Mouse (Mus musculus): ENCODE data around the gene Ffar2.
"Not testable (repeated sequence)": the region's sequence is repeated elsewhere in the genome, so short reads cannot be mapped to it uniquely, and the experiment has no call there.

Gene Ffar2

GRCm38 (mm10) chr7:30823675-30824074, at the start of gene Ffar2:
Ffar2 (minus strand) TSS chr7:30823775.
- ATAC-seq (ENCODE audit: low TSS enrichment): no peak

- ATAC-seq (ENCODE audit: low TSS enrichment): peak; percentile 62; the same call in 1 of the 2 replicates
Observed at GRCm38 (mm10) chr7:30873083-30873482, 49.5 kb upstream of the Ffar2 start.

DNA sequence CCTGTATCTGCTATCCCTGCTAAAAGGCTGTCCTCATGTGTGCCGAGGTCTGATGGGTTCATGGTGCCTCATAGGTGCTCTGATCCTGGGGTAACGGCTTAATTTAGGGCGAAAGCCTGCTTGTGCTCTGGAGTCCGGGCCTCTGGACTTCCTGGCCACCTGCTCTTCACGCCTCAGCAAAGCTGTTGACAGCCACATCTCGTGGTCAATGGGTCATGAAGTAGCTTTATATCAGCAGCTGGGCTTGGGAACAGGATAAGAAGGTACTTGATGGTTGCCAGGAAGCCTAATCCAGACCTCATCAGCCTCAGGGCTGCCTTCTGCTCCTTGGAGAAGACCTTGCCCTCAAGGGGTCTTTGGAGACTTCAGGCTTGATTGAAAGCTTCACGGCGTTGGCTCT, 39.8 kb upstream of the Ffar2 start:
- no peak for ATAC-seq (ENCODE audit: low TSS enrichment)

- no peak for ATAC-seq (ENCODE audit: low TSS enrichment)
Observed at GRCm38 (mm10) chr7:30861464-30861863, 37.9 kb upstream of the Ffar2 start, which contains the start of gene Ffar1. Ffar1 (minus strand) TSS chr7:30861564.

DNA sequence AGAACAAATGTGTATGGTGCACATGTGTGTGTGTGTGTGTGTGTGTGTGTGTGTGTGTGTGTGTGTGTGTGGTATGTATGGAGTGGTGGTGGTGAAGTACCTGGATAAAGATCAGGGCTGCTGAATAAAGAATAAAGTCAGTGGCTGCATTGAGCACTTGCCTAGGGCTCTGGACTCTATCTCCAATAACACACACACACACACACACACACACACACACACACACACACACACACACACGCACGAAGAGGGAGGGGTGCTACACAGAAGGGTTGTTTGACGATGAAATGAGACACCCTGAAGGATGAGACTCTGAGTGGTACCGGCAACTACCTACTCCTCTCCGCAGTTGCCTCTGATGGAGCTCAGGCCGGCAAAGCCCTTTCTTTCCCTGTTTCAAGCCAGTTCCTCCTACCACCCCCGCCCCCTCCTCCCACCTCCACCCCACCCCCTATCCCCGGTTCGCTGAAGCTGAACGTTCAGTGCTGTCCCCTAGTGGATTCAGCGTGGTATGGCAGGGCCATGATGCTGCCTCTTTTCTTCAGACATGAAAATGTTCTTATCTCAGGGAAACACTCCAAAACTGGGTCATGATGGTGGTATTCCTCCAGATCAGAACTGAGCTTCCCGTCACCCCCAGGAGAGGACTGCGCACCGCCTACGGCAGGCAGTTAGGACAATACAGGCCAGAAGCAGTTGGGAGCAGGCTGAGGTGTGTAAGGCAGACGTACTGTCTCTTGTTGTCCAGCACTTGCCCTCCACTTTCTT, 36.2 kb upstream of the Ffar2 start:
- ATAC-seq (ENCODE audit: low TSS enrichment): peak; percentile 44; the same call in 1 of the 2 replicates

- ATAC-seq (ENCODE audit: low TSS enrichment): peak; percentile 78; the same call in 1 of the 2 replicates
Observed at GRCm38 (mm10) chr7:30859290-30859634, 35.7 kb upstream of the Ffar2 start.

- no peak for ATAC-seq (ENCODE audit: low TSS enrichment)
Observed at GRCm38 (mm10) chr7:30857746-30858145, 34.2 kb upstream of the Ffar2 start.

DNA sequence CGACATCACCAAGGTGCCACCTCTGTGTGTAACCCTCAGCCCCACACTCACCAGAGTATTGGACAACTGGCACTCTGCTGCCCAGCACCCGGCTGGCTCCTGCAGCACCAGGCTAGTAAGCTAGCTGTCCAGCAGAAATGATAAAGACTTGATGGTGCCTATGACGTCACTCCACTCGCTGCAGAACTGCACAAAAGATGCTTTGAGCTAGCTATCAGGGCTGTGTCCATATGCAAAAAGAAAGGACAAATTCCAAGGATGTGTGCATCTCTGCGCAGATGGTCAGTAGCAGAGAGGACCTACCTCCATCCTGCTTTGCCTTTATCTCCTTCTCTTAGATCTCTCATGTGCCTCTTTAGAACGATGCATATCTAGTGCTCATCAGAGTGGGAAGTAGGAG, 32.5 kb upstream of the Ffar2 start, which contains the start of gene Ffar3:
TSS of gene Ffar3 (minus strand) at position 101 of the 400 bp plus-strand sequence.
- no peak for ATAC-seq (ENCODE audit: low TSS enrichment)

DNA sequence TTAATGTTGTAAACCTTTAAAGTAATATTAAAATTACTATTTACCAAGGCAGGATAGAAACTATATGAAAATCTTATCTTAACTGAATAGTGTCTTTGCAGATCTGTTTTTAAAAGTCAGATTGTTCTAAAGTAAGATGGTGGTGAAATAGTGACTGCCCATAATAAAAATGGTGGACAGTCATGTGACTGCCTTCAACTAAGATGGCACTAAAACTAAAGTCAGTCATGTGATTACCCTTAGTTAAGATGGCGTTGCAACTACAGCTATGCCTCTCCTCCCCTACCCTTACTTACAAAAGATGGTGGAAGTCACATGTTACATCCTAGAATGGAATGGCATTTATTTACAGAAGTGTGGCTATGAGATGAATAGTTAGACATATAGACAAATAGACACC, 27.8 kb upstream of the Ffar2 start:
- ATAC-seq (ENCODE audit: low TSS enrichment): no peak

- ATAC-seq (ENCODE audit: low TSS enrichment): no peak
Observed at GRCm38 (mm10) chr7:30847934-30848333, 24.4 kb upstream of the Ffar2 start.

GRCm38 (mm10) chr7:30847386-30847785, 23.8 kb upstream of the Ffar2 start:
- no peak for ATAC-seq (ENCODE audit: low TSS enrichment)

DNA sequence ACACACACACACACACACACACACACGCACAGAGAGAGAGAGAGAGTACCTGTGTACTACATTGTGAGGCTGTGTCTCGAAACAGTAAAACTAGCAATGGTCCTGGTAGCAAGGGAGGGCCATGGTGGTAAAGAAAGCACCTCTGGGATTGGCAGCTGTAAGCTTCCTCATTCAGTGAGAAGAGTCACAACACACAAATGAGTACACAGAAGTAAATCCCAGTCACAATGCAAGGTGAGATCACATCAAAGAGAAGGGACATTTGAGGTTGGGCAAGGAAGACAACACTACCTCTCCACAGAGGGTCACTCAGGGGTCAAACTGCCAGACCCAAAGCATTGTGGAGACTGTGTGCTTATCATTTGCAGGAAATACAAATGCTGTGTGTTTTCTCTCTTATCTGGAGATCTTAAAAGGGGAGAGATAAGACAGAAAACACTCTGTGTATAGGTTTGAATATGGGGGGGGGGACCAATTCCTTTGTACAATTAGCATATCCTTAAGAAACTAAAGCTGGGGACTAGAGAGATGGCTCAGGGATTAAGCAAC, 23.0 kb upstream of the Ffar2 start:
- no peak for ATAC-seq (ENCODE audit: low TSS enrichment)

GRCm38 (mm10) chr7:30844676-30845297, 21.2 kb upstream of the Ffar2 start:
- ATAC-seq (ENCODE audit: low TSS enrichment): no peak

DNA sequence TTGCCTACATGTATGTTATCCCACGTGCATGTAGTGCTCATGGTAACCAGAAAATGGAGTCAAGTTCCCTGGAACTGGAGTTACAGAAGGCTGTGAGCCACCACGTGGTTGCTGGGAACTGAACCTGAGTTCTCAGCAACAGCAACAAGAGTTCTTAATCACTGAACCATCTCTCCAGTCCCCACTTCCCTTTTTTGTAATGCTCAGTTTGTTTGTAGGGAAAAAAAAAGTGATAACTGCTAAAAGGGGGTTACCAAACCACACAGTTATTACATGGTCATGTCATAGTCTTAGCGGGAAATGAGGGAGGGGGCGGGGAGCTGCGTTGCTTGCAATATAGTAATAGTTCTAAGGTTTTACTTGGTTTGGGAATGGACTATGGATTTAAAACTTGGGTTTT, 18.5 kb upstream of the Ffar2 start:
- no peak for ATAC-seq (ENCODE audit: low TSS enrichment)

- no peak for ATAC-seq (ENCODE audit: low TSS enrichment)
Observed at GRCm38 (mm10) chr7:30841379-30841778, 17.8 kb upstream of the Ffar2 start.

GRCm38 (mm10) chr7:30840306-30840705, 16.7 kb upstream of the Ffar2 start:
- ATAC-seq (ENCODE audit: low TSS enrichment): no peak

DNA sequence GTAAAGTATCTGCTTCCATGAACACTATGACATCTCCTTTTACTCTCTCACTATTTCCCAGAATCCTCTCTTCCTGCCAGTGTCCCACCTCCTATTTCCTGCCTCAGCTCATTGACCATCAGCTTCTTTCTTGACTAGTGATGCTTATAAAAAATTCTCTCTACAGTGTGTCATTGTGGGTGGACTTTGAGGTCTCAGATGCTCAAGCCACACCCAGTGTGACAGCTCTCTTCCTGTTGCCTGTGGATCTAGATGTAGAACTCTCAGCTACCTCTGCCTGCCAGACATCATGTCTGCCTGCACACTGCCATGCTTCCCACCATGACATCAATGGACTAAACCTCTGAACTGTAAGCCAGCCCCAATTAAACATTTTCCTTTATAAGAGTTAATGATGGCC, 13.7 kb upstream of the Ffar2 start:
- no peak for ATAC-seq (ENCODE audit: low TSS enrichment)

DNA sequence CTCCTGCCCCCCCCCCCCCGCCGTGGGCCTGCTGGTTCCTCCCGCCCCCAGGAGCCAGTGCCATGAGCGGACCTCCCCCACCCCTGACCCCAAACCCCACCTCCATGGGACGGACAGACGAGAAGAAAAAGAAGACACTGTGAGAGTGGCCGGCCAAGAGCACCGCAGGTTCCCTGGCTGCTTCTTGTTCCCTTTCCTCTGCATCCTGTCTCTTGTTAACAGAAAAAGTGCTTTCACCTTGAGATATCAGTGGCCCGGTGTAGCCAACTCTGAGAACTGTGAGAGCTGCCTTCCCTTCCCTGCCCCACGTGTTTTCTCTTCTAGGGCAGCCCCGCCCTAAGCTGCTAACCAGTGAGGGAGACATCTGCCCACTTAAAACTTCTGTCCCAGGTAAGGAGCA, 9.1 kb upstream of the Ffar2 start:
- not testable (repeated sequence) for ATAC-seq (ENCODE audit: low TSS enrichment)

GRCm38 (mm10) chr7:30832261-30832660, 8.7 kb upstream of the Ffar2 start:
- ATAC-seq (ENCODE audit: low TSS enrichment): no peak

GRCm38 (mm10) chr7:30829428-30829827, 5.9 kb upstream of the Ffar2 start:
- ATAC-seq (ENCODE audit: low TSS enrichment): no peak

DNA sequence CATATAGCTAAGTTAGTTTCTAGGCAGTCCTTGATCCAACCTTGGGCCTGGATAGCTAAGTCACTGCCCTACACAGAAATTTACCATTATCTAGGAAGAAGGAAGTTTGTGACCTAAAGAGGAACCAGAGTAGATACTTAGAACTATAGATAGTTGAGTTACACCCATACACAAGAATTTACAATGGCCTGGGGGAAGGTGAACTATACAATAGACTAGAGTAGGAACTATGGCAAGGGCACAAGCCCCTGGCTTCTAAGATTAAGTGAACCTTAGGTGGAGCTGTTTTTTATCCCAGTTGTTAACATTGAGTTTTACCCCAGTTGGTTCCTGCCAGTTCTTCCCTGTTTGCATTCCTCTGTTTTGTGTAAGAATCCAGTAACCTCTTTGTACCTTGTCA, 5.3 kb upstream of the Ffar2 start:
- ATAC-seq (ENCODE audit: low TSS enrichment): not testable (repeated sequence)

- ATAC-seq (ENCODE audit: low TSS enrichment): no peak
Observed at GRCm38 (mm10) chr7:30826660-30827059, 3.1 kb upstream of the Ffar2 start.

DNA sequence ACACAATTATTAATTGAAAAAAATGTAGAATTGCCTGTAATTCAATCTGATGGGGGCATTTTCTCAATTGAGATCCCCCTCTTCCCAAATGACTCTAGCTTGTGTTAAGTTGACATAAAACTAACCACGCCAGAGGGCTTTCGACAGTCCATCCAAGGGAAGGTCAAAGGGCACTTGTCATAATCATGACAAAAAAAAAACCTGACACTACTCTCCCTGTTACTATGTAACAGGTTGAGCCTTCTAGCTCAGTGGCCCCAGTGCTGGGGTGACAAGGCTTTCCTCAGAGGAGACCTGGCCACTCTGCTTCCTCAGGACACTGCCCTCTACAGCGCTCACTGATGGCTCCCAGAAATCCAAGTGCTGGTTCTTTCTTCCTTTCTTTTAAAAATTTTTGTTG, 731 bp upstream of the Ffar2 start:
- ATAC-seq (ENCODE audit: low TSS enrichment): no peak
